Mouse (Mus musculus) embryonic facial prominence, embryonic 12.5 days (tissue): ENCODE data around the gene Gm11096. TPM values are rescaled to one million over a fixed set of nuclear protein-coding genes. Genes with fewer than 3 reads are reported as not detected.

ENCODE experiments used
- ATAC-seq: fragments of 200-750 bp; cut with Nextera tagmentation; 2 replicates; pipeline ENCODE4 v1.8.0; 2017; ENCODE audit not compliant: insufficient number of reproducible peaks, insufficient read depth, low FRiP score, low TSS enrichment
- H3K27ac ChIP-seq: fragments of 300-500 bp; sonication (generic); 2 replicates; pipeline ENCODE4 v1.5.1; 2016; ENCODE audit warnings: mild to moderate bottlenecking
- H3K27me3 ChIP-seq: fragments of 300-500 bp; sonication (generic); 2 replicates; pipeline ENCODE4 v1.6.1; 2016; ENCODE audit warnings: mild to moderate bottlenecking, moderate library complexity
- H3K36me3 ChIP-seq: fragments of 300-500 bp; sonication (generic); 2 replicates; pipeline ENCODE4 v1.6.1; 2016; ENCODE audit warnings: mild to moderate bottlenecking
- H3K4me1 ChIP-seq: fragments of 300-500 bp; sonication (generic); 2 replicates; pipeline ENCODE4 v1.6.1; 2016
- H3K4me2 ChIP-seq: fragments of 300-500 bp; sonication (generic); replicated peaks from 2 replicates; pipeline ENCODE4 v1.6.1; 2016; ENCODE audit warnings: mild to moderate bottlenecking, moderate library complexity
- H3K4me3 ChIP-seq: fragments of 300-500 bp; sonication (generic); 2 replicates; pipeline ENCODE4 v1.5.1; 2016; ENCODE audit warnings: mild to moderate bottlenecking
- H3K9ac ChIP-seq: fragments of 300-500 bp; sonication (generic); 2 replicates; pipeline ENCODE4 v1.6.1; 2016; ENCODE audit warnings: mild to moderate bottlenecking, moderate library complexity
- H3K9me3 ChIP-seq: fragments of 300-500 bp; sonication (generic); 2 replicates; pipeline ENCODE4 v1.6.1; 2016; ENCODE audit warnings: mild to moderate bottlenecking, moderate library complexity
- WGBS: fragments of 180-500 bp; shearing (Covaris S2); methylation state at CpG from one replicate; pipeline ENCODE4 v1.1.7; 2016; 5-methylcytosine and 5-hydroxymethylcytosine counted together
- polyA plus RNA-seq: library from polyadenylated mRNA; unstranded; fragments of >200 nt; fragmentation: Nextera tagmentation; extraction: Ambion mirVana; gene quantifications from 2 replicates; pipeline ENCODE4 v1.2.1, GENCODE M21; 2016

The Gm11096 gene
- polyA plus RNA-seq, 1 experiment from 2014 or later = not detected

DNA sequence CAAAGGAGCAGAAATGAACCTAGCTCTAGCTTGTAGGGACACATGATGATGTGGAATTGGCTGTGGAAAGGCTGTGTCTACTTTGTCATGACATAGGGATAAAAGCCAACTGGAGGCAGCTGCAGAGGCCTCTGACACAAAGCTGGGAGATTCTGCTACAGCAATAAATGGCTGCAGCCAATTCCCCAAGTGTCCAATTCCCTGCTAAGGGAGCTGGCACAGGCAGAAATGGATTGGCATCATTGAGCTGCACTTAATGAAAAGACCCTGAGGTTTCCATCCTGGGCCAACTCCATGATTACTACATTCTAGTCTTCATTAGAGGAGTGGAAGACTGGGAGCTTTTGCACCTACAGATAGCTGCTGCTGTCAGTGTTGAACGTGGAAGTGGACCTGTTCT, 44.8 kb downstream of the Gm11096 start:
- H3K9ac ChIP-seq = no peak overlapping the region
- no peak overlapping the region for H3K27ac ChIP-seq
- no peaks in the 10 kb centered on the region for H3K4me1 ChIP-seq
- H3K4me3 ChIP-seq = no peak overlapping the region
- no peak for ATAC-seq
- H3K4me2 ChIP-seq = no peak overlapping the region
- 0 out of 2 replicates have a peak, but pooled peaks cover 3% of the 10 kb centered on the region for H3K27me3 ChIP-seq
- H3K36me3 ChIP-seq = no peaks in the 10 kb centered on the region
- no peaks in the 10 kb centered on the region for H3K9me3 ChIP-seq
- 86% methylated on average over 1 of the region's 1 CpGs for WGBS
